Mouse (Mus musculus) monocyte, adult 2 months (primary cell): ENCODE data around the gene Fam189a1.

Experiments
- DNase-seq, 2 experiments: peaks; one replicate each; pipeline ENCODE4 v3.0.0; 2022; ENCODE audit warnings: low spot score in 2 of 2, low read depth in 1 of 2

Gene Fam189a1

DNA sequence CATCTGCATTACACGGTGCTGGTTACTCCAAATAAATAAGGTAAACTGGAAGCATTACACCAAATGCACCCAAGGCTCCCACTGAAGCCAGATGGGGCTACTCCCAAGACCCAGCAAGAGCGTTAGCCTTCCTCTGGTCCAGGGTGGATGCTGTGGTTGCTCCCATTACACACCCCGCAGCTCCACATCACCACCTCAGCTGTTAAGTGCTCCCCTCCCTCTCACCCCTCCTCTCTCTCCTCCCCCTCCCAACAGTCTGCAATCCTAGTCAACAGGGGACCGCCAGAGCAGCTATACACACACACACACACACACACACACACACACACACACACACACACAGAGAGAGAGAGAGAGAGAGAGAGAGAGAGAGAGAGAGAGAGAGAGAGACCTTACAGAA, 109.7 kb downstream of the Fam189a1 start:
- DNase-seq, result no peak

DNA sequence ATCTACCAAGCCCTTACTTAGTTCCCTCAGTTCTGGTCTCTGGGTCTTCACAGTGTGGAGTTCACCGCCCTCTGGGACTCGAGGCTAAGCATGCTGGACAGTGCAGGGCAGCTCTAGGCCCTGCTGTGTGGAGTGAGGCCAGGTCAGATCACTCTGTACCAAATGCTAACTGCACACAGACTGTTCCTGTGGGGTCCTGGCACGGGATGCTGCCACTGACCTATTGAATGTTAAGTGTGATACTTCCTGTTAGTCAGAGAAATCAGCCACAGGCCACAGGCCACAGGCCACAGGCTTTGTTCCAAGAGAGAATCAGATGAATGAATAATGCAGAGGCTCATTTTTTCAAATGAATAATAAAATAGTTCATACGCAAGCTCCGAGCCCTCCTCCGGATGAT, 112.1 kb downstream of the Fam189a1 start:
- no peak for DNase-seq

DNA sequence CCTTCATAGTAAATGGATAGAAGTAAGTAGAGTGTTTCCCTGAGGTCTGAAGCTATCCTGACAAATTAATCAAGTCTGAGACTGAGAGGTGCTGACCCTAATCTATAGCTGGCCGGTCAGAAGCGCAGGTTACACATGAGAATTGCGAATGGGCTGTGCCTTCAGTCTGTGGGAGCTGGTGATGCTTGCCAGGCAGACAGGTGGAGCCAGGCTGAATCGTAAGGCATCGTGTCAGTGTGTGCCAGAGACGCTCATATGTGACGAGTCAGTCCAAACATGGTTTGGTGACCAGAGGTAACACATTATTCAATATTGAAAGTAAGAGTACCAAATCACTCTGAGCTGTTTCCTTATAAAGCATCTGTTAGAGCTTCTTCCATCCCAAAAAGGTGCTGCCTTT, 115.3 kb downstream of the Fam189a1 start:
- DNase-seq, result no peak

DNA sequence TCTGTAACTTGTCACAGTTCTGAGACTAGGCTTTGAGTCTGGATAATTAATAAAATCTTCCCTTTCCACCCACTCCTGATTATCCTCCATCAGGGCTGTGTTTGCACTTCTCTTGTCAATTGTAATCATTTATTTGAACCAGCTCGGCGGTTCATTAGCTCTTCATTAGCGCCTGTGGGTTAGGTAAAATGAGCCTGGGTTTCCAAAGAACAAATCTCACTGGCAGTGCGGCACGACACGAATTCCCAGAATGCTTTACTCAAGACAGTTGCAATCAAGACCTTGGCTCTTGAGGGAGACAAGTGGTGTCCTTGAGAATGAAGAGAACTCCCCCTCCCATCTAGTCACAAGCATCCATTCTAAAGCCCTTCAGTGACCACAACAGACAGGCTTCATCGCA, 124.6 kb downstream of the Fam189a1 start:
- DNase-seq, result no peak

DNA sequence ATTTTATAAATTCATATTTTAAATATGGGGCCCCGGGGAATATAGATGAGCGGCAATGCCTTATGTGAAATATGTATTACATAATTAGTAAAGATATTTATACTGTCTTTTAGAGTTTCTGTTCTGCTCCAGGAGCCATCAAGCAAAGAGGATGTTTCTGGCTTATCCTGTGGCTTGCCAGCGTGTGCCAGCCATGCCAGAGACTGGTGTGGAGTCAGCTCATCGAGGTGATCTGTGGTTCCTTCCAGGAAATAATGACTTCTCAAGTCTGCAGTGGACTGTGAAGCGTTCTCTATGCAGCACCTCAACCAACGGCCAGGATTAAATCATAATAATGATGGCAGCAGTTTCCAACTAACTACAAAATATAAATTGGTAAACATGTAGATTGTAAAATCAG, 125.2 kb downstream of the Fam189a1 start:
- no peak for DNase-seq

DNA sequence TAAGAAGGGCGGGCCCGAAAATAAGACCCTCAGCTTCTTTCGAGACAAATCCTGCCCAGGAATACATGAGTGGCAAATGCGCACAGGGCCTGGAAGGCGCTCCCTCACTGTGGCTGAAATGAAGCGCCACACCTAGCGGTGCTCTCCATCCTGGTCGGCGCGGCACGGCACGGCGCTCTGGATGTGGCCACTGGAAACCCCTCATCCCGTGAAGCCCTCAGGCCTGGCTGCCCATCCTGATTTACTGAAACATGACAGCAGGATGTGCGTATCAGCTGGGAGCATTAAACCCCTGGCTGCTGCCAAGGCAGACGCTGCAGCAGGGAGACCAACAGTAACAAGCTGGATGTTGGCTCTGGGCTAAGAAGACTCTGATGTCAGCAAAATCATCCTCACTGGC, 126.4 kb downstream of the Fam189a1 start:
- no peak for DNase-seq

DNA sequence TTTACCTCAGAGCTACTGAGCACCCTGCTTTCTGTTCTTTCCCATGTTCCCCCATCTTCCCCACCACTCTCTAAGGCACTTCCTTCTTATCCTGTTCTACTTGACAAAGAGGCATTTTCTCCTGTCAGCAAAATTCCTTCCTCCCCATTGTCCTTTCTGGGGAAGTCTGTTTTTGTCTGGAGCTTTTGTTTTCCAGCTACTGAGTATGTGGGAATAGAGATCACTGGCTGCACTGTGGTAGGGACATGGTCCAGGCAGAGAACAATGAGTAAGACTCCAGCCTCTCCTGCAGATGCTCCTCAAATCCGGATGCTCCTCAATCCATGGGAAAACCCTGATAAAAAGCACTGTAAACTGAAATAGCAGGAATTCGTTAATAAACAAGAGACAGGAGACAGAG, 135.1 kb downstream of the Fam189a1 start:
- no peak for DNase-seq

DNA sequence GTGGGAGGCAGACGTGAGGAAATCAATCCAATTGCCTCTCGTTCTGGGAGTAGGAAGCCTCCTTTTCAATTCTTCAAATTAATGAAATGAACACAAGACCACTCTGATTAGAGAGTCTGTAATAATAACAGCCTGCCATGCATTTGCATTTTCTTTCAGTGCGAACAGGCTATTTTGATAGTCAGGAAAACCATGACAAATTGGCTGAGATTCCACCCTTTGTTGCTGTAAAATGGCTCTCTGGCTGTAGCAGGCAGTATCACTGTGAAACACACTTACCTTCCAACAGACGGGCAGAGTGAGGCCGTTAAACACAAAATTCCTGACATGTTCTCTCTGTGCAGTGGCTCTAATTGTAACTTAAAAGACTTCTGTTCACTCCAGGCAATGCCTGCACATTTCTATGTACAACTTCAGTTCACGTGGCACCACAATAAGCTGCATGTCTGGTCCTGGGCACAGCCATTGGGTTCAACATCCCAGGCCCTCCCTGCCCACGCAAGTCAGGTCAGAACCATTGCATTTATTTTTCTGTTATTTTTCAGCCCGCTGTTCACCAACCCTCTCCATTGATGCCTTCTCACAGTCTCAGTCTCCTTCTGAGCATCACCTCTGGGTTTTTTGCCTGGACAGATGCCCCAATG, 138.2 kb downstream of the Fam189a1 start:
- no peak for DNase-seq

DNA sequence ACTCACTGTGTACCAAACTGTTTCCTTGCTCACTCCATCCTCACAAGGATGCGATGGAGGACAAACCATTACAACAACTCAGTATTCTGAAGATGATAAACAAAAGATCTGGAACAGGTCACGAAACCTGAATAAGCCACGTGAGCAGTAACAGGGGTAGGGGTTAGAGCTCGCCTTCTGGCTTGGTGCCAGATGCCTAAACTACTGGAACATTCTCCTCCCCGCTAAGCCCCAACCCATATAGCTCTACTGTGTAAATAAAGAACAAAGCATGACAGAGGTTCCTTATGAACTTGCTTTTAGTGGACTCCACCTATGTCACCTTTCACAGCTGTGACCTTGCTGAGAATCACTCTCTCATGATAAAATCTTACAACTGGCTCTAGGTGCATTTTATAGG, 139.0 kb downstream of the Fam189a1 start:
- DNase-seq, result no peak

DNA sequence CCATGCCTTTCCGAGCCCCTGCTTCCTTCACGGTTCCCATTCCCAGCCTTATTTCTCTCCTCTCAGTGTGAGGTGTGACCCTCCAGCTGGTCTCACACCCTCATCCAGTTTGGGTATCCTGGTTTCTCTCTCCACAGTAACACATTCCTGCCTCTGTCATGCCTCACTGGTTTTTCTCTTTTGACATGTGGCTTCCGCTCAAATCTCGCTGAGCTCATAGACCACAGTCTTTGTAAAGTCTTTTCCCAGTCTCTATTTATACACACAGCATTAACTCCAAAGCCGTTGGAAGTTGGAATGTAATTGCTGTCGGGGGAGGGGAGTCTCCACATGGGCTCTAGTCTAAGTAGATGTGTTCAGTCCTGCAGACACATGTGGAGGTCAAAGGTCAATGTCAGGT, 145.2 kb downstream of the Fam189a1 start:
- no peak for DNase-seq

DNA sequence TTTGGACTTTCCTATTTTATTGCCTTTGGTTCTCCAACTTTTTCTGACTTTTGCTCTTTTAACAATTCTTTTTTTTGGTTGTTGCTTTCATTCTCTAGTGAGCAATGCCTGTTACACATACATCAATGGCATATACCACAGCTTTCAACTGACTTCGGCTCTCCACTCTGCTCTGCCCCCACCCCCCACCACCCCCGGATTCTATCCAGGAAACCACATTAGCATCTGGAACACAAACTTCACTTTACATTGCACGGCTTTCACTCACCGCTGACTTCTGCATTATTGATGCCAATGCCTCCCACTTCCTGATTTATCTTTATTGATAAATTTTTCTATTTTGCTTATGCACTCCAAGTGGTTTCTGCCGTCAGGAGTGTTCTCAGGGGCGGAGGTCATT, 146.1 kb downstream of the Fam189a1 start:
- no peak for DNase-seq

DNA sequence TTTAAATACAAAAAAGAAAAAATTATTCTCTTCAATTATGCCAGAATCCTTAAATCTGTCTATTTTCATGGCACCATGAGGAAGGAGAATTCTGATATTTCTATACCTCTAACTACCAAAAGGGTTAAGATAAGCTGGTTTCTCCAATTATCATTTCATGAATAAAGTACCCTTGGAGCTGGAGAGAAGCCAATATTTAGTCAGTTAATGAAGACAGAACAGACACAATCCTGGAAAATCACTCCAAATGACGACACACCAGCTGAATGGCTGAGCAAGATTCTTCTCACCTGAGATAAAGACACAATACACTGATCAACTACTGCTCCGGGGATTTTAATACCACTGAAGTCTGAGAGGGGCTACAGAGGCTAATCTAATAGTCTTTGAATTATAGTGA, 150.6 kb downstream of the Fam189a1 start:
- no peak for DNase-seq

DNA sequence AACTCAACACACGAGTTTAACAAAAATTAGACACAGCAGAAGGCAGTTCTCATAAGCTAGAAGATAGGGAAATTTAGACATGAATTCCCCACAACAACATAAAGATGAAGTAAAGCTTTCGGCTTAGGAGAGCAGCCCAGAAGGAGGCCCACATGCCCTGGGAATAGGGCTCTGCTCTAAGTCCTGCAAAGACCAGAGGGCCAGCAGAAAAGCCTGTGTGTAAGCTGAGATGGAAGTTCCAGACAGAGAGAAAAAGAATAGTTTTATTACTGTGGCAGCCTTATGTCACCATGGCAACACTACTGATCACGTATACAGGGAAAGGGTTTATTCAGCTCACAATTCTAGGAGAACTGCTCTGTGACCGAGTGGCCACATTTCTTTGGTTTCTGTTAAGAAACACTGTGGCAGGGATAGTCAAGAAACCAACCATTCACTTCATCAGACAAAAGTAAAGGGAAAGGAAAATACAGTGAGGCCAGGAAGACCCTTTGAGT, 156.6 kb downstream of the Fam189a1 start:
- DNase-seq, result no peak

DNA sequence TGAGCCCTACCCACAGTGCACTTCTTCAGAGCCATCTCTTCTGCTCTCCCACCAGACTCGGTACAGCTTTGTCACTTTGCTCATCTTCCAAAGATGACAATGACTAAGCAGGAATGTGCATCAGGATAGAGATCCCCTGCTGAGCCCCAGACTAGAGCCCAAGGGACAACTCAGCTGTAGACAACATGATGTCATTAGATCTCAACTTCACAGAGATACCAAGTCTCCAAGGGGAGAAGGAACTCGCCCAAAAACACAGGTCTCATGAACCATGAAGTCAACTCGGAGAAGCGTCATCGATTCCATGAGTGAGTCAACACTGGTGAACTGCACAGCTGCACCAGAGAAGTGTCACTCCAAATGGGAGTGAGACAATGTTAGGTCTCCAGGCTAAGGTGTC, 158.6 kb downstream of the Fam189a1 start:
- DNase-seq, result no peak

DNA sequence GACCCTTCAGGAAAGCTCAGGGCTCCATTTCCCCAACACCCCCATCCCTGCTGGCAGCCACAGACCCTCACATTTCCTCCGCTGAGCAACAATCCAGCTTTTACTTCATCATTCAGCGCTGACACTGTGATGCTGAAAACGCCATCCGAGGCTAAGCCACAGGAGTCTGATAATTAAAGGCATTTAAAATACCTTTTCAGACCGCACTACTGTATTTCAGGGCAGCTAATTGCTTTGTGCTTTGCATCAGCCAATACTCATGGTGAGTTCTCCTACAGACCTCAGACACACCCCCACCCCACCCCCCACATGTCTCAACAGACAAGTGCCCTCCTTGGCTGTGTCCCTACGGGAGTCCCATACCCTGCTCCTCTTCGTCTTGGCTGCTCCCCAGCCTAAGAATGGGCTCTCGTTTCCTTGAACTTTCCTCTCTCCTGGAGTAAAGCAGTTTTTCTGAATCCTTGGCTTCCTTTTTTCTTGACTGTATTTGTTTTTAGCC, 160.4 kb downstream of the Fam189a1 start:
- DNase-seq, result no peak

DNA sequence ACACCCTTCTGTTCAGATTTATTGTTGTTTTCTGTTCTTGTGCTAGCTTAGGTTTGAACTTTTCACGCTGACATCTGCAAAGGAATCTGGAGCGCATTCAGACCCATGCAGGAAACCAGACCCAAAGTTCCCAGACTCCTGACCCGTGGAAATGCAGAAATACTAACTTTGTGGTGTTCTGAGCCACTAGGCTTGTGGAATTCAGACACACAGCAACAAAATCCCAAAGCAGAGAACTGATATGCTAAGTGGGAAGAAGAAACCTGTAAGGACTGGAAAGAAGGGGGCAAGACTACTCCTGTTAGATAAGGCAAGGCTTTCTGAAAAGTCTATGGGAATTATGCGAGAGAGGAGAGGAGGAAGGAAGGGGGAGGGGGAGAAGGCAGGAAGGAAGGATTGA, 167.0 kb downstream of the Fam189a1 start:
- DNase-seq, result no peak

DNA sequence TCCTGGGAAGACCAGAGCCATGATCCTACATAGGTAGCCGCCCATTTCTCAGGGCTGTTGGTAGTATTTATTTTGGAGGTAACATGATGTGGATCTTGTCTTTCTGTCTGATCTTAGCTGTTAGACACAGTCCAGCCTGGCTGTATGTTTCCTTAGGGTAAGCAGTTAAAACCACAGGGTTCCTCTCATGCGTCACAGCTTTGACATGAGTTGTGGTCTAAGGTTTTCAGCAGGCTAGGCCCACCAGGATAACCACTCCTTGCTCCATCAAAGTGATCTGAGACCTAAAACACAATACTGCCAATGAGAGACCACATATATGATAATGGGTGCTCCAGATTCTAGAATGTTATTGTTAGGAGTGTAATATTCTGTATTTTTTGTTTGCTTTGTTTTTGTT, 168.4 kb downstream of the Fam189a1 start:
- no peak for DNase-seq

DNA sequence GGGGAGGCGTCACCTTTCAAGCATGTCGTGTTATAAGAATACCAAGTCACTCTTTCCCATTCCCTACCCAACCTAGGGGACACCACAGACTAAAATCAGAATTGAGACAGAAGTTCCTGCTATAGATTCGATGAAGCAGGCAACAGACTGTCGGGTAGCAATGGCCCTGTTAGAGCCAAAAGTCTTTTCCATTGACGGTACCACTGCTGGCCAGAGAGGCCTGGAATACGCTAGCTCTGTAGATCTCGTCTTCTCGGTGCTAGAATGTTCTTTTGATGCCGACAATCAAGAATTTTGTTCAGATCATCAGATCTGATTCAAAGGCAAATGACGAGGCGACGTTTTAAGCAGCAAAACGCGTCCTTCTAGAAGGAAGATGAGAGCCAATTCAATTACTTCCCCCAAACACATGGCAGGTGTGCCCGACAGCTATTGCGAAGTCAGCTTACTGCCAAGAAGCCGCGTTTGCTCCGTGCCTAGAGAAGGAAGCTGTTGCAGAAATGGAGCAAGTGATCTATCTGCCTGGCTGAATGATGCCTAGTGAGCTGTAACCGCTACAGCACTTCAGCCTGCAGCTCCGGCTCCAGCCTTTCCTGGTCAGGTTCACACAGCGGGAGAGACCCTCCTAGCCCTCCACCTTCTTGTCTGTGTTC, 171.8 kb downstream of the Fam189a1 start:
- DNase-seq, result no peak

DNA sequence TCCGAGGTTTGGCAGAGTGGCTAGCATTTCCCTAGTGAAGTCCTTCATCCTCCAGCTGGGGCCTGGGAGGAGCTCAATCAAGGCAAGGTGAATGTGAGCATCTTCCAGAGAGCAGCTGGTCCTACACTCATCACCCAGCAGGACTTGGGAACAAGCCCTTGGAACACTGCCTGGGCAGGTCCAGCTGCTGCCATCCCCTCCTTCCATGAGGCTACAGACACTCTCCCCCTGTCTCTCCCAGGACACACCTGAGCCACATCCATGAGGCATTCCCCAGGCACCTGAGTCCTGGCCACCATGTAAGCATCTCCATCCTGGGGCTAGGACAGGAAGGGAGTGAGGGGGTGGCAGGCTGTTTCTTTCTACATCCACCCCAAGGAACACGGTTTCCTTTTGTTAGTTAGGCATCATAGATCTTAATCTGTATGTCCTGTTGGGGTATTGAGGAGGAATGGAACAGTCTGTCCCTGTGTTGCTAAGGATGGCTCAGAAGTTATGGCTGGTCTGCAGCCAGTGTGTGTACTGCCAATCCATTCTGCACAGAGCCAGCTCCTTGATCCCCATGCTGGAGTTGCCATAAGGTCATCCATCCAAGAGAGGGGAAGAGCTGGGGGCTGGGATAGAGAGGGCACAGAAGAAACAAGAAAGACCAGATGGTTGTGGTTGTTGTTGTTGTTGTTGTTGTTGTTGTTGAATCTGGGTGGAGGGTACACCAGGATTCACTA, 174.7 kb downstream of the Fam189a1 start:
- no peak for DNase-seq

DNA sequence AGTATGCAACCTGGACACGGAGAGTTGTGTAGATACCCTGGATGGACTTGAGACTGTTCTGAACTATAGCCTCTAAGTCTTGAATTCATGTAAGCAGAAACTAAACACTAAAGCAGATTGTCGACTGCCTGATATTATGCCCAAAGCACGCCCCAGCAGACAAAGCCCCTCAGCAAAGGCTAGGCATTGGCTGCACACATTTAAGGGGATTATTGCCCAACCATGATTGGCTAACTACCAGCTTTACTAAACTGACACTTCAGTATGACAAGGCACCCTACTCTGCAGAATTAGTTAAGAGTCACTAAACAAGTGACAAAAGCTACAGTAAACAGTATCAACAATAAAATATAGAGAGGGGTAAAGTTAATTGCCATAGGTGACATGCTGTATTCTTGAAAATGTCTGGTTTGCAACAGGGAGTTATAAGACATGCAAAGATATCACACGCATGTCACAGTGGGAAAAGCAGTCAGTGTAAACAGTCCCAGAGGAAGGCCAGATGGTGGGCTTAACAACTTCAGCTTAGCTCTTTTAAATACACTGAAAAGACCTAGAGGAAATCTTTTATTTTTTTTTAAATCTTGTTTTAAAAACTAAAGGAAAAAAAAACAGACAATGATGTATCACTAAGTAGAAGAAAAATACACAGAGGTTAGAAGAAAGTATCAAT, 182.6 kb downstream of the Fam189a1 start:
- no peak for DNase-seq

DNA sequence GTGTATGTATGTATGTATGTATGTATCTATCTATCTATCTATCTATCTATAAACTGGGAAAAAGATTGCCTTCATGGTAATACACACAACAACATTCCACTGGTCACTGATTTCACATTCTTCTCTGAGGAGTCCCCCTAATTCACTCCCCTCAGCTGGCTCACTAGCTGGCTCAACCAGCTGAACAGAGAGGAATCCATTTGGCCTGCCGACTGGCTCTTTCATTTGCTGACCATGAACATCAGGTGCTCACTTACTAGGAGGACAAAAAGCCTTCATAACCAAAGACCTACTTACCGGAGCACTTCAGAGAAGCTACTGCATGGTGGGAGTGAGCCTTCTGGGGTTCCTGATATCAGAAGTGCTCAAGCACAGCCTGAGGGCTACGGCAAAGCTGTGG, 194.2 kb downstream of the Fam189a1 start:
- no peak for DNase-seq

DNA sequence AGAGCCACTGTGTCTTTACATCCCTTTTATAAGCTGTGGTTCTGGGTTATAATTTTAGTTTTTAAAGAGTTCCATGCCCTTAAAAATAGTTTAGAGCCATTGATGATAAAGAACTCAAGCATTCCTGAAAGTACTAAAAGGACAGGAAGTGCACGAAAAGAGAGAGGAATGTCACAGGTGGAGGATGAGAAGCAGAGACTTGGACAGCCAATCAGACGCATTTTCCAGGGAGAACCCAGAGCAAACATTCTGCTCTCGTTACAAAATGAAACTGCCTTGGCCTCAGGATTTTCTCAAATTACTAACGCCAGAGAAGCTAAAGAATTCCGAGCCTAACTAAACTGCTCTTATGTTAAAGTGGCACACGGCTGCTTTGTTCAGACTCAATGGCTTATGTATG, 197.3 kb downstream of the Fam189a1 start:
- DNase-seq, result no peak
